Mouse (Mus musculus) embryonic facial prominence, embryonic 15.5 days (tissue): Measurements from ENCODE around the gene Zfp687. TPM values are rescaled to one million over a fixed set of nuclear protein-coding genes. Genes with fewer than 3 reads are reported as not detected.

Experiments
- ATAC-seq: fragments of 200-750 bp; cut with Nextera tagmentation; 2 replicates; pipeline ENCODE4 v1.8.0; 2017; ENCODE audit warnings: low read depth, moderate TSS enrichment; ENCODE audit not compliant: insufficient number of reproducible peaks, low FRiP score, low TSS enrichment
- H3K27ac ChIP-seq: fragments of 300-500 bp; sonication (generic); replicated peaks from 2 replicates; pipeline ENCODE4 v1.5.1; 2015; ENCODE audit warnings: mild to moderate bottlenecking, inconsistent platforms
- H3K27me3 ChIP-seq: fragments of 300-500 bp; sonication (generic); 2 replicates; pipeline ENCODE4 v1.6.1; 2015; ENCODE audit warnings: inconsistent platforms
- H3K36me3 ChIP-seq: fragments of 300-500 bp; sonication (generic); 2 replicates; pipeline ENCODE4 v1.6.1; 2015; ENCODE audit warnings: mild to moderate bottlenecking, inconsistent platforms
- H3K4me1 ChIP-seq: fragments of 300-500 bp; sonication (generic); 2 replicates; pipeline ENCODE4 v1.6.1; 2015; ENCODE audit warnings: inconsistent platforms
- H3K4me2 ChIP-seq: fragments of 300-500 bp; sonication (generic); replicated peaks from 2 replicates; pipeline ENCODE4 v1.6.1; 2015; ENCODE audit warnings: mild to moderate bottlenecking, inconsistent platforms
- H3K4me3 ChIP-seq: fragments of 300-500 bp; sonication (generic); replicated peaks from 2 replicates; pipeline ENCODE4 v1.5.1; 2015; ENCODE audit warnings: mild to moderate bottlenecking, inconsistent platforms
- H3K9ac ChIP-seq: fragments of 300-500 bp; sonication (generic); 2 replicates; pipeline ENCODE4 v1.6.1; 2015; ENCODE audit warnings: inconsistent platforms
- H3K9me3 ChIP-seq: fragments of 300-500 bp; sonication (generic); replicated peaks from 2 replicates; pipeline ENCODE4 v1.6.1; 2016; ENCODE audit warnings: inconsistent platforms
- WGBS: fragments of 180-500 bp; shearing (Covaris S2); methylation state at CpG from one replicate; pipeline ENCODE4 v1.1.7; 2015; 5-methylcytosine and 5-hydroxymethylcytosine counted together
- polyA plus RNA-seq: library from polyadenylated mRNA; unstranded; fragments of >200 nt; fragmentation: Nextera tagmentation; extraction: Ambion mirVana; gene quantifications from 2 replicates; pipeline ENCODE4 v1.2.1, GENCODE M21; 2015

Zfp687 gene
- polyA plus RNA-seq = 21.4 and 25.2 TPM in 2 replicates

- no peaks in the 10 kb centered on the region for H3K27me3 ChIP-seq
- peaks cover 21% of the 10 kb centered on the region for H3K36me3 ChIP-seq
- ATAC-seq = peak; percentile 99
- H3K4me1 ChIP-seq = peaks cover 25% of the 10 kb centered on the region
- peak within 1 kb of the TSS; percentile 96 for H3K27ac ChIP-seq
- no peaks in the 10 kb centered on the region for H3K9me3 ChIP-seq
- H3K4me2 ChIP-seq = peak within 1 kb of the TSS; percentile 68
- peak within 1 kb of the TSS; percentile 89 for H3K4me3 ChIP-seq
- H3K9ac ChIP-seq = peak within 1 kb of the TSS; percentile 69
- under 1% methylated on average over 36 of the region's 37 CpGs for WGBS
Observed at GRCm38 (mm10) chr3:95015337-95015872, at the start of gene Zfp687. Zfp687 (minus strand) TSS chr3:95015448.

DNA sequence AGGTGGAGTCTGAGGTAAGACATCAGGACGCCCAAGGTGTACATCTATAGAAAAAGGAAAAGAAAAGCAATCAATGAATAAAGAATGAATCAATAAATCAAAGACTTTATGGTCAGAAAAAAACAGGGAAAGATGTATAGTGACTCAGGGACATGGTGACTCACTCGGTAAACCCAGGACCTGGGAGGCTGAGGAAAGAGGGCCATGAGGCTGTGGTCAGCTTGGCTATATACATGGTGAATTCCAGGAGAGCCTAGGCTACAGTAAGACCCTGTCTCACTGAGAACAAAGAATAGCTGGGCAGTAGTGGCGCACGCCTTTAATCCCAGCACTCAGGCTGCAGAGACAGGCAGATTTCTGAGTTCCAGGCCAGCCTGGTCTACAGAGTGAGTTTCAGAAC lies 48.5 kb upstream of the Zfp687 start:
- no peak overlapping the region for H3K4me3 ChIP-seq
- H3K27me3 ChIP-seq = no peaks in the 10 kb centered on the region
- H3K36me3 ChIP-seq = peaks cover 90% of the 10 kb centered on the region
- H3K27ac ChIP-seq = no peak overlapping the region
- no peak for ATAC-seq
- H3K9me3 ChIP-seq = no peaks in the 10 kb centered on the region
- WGBS = 91% methylated on average over 4 of the region's 4 CpGs
- H3K9ac ChIP-seq = no peak overlapping the region
- no peaks in the 10 kb centered on the region for H3K4me1 ChIP-seq
- no peak overlapping the region for H3K4me2 ChIP-seq

- H3K36me3 ChIP-seq = peaks cover 48% of the 10 kb centered on the region
- no peak overlapping the region for H3K4me2 ChIP-seq
- no peak; the same call in 1 of the 2 replicates for ATAC-seq
- H3K27ac ChIP-seq = peak overlapping the region; percentile 48; the same call in 1 of the 2 replicates
- H3K4me1 ChIP-seq = peaks cover 11% of the 10 kb centered on the region
- H3K4me3 ChIP-seq = no peak overlapping the region
- H3K9me3 ChIP-seq = no peaks in the 10 kb centered on the region
- 50% methylated on average over 8 of the region's 8 CpGs for WGBS
- no peaks in the 10 kb centered on the region for H3K27me3 ChIP-seq
- no peak overlapping the region for H3K9ac ChIP-seq
Observed at GRCm38 (mm10) chr3:95058078-95058477, 42.8 kb upstream of the Zfp687 start.

DNA sequence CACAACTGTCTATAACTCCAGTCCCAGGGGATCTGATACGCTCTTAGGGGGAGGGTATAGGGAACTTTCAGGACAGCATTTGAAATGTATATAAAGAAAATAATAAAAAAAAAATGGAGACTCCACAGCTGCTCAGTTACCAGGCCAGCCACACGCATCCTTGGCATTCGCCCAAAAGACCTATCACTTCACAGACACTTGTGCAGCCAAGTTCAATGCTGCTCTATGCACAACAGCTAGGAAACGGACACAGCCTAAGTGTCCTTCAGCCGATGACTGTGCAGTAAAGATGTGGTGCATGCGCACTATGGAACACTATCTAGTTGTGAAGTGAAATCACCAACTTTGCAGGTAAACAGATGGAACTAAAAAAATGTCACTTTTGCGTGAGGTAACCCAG lies 41.0 kb upstream of the Zfp687 start:
- Histone ChIP-seq H3K27me3 (no peaks in the 10 kb centered on the region), H3K36me3 (peaks cover 32% of the 10 kb centered on the region), H3K27ac (no peak overlapping the region), H3K9me3 (no peaks in the 10 kb centered on the region), H3K4me3 (no peak overlapping the region), H3K4me2 (no peak overlapping the region), H3K9ac (no peak overlapping the region), H3K4me1 (peaks cover 11% of the 10 kb centered on the region)
- WGBS = 82% methylated on average over 7 of the region's 7 CpGs
- no peak for ATAC-seq

DNA sequence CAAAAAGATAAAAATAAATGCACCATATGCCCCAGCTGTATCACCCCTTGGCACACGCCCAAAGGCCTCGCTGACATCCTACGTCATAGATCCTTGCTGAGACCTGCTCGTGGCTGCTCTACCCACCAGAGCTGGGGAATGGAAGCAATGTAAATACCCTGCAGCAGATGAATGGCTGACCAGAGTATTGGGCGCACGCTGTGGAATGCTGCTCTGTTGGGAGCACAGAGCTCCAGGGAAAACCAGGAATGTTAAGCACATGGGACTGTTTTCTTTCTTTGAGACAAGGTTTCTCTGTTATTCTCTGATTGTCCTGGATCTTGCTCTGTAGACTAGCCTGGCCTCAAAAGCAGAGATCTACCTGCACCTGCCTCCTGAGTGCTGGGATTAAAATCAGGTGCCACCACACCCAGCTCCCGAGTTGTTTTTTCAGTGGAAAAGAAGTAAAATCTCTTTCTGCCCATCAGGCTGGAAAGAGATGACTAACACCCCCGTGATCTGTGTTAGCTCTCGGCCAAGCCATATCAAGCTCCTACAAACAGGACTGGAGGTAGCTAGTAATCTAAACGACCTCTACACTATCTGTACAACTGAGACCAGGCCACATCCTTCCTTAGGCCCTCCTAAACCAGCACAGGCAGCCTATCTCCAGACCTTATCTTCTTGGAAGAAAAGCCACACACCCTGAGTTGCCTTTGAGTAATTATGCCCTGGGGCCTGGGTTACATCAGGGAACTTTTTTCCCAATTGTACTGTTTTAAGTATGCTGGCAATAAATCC lies 39.4 kb upstream of the Zfp687 start:
- 0 out of 2 replicates have a peak, but pooled peaks have one; percentile 53 for ATAC-seq
- no peak overlapping the region for H3K9ac ChIP-seq
- peak overlapping the region; percentile 61; the same call in 1 of the 2 replicates for H3K27ac ChIP-seq
- no peaks in the 10 kb centered on the region for H3K9me3 ChIP-seq
- H3K27me3 ChIP-seq = no peaks in the 10 kb centered on the region
- H3K4me1 ChIP-seq = peaks cover 11% of the 10 kb centered on the region
- 24% methylated on average over 10 of the region's 10 CpGs for WGBS
- H3K4me2 ChIP-seq = no peak overlapping the region
- peaks cover 16% of the 10 kb centered on the region for H3K36me3 ChIP-seq
- no peak overlapping the region for H3K4me3 ChIP-seq

GRCm38 (mm10) chr3:95053701-95054100 lies 38.5 kb upstream of the Zfp687 start:
- WGBS = 43% methylated on average over 3 of the region's 3 CpGs
- Histone ChIP-seq H3K9me3 (no peaks in the 10 kb centered on the region), H3K4me2 (no peak overlapping the region), H3K27ac (no peak overlapping the region), H3K9ac (no peak overlapping the region), H3K27me3 (no peaks in the 10 kb centered on the region), H3K4me1 (peaks cover 11% of the 10 kb centered on the region), H3K36me3 (peaks cover 6% of the 10 kb centered on the region; the same call in 1 of the 2 replicates), H3K4me3 (no peak overlapping the region)
- ATAC-seq = no peak

GRCm38 (mm10) chr3:95052959-95053358 lies 37.7 kb upstream of the Zfp687 start:
- Histone ChIP-seq H3K4me3 (no peak overlapping the region), H3K36me3 (0 out of 2 replicates have a peak, but pooled peaks cover under 1% of the 10 kb centered on the region), H3K4me1 (peaks cover 11% of the 10 kb centered on the region), H3K27me3 (no peaks in the 10 kb centered on the region), H3K4me2 (no peak overlapping the region), H3K9me3 (no peaks in the 10 kb centered on the region), H3K9ac (no peak overlapping the region), H3K27ac (no peak overlapping the region)
- peak; percentile 30; the same call in 1 of the 2 replicates for ATAC-seq
- 53% methylated on average over 1 of the region's 1 CpGs for WGBS

- Histone ChIP-seq H3K9ac (no peak overlapping the region), H3K9me3 (no peaks in the 10 kb centered on the region)
- 61% methylated on average over 3 of the region's 3 CpGs for WGBS
Observed at GRCm38 (mm10) chr3:95047914-95048313, 32.7 kb upstream of the Zfp687 start.

GRCm38 (mm10) chr3:95046462-95047057 lies 31.3 kb upstream of the Zfp687 start:
- Histone ChIP-seq H3K27ac (no peak overlapping the region), H3K4me2 (no peak overlapping the region), H3K36me3 (no peaks in the 10 kb centered on the region), H3K4me3 (no peak overlapping the region), H3K9ac (no peak overlapping the region), H3K27me3 (no peaks in the 10 kb centered on the region), H3K4me1 (peaks cover 5% of the 10 kb centered on the region), H3K9me3 (no peaks in the 10 kb centered on the region)
- 86% methylated on average over 11 of the region's 11 CpGs for whole genome bisulfite sequencing
- no peak for ATAC-seq

More at GRCm38 (mm10) chr3:95047914-95048313, 32.7 kb upstream of the Zfp687 start:
- no peaks in the 10 kb centered on the region for H3K27me3 ChIP-seq
- H3K27ac ChIP-seq = no peak overlapping the region
- no peak overlapping the region for H3K4me2 ChIP-seq
- no peak for ATAC-seq
- 0 out of 2 replicates have a peak, but pooled peaks cover under 1% of the 10 kb centered on the region for H3K4me1 ChIP-seq
- no peak overlapping the region for H3K4me3 ChIP-seq
- H3K36me3 ChIP-seq = no peaks in the 10 kb centered on the region

DNA sequence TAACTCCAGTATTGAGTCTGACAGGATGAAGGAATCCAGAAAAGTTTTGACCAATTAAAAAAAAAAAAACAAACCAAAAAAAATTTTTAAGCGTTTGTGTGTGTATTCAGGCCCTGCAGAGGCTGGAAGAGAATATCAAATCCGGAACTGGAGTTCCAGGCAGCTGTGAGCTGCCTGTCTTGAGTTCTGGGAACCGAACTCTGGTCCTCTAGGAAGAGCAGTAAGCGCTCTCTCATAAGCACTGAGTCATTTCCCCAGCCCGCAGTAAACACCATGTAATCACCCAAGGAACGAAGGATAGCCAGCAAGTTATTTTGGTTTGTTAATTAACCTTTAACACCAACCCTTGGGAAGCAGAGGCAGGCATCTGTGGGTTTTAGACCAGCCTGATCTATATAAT lies 28.0 kb upstream of the Zfp687 start:
- no peaks in the 10 kb centered on the region for H3K27me3 ChIP-seq
- H3K36me3 ChIP-seq = no peaks in the 10 kb centered on the region
- no peak overlapping the region for H3K4me2 ChIP-seq
- ATAC-seq = no peak
- no peaks in the 10 kb centered on the region for H3K9me3 ChIP-seq
- H3K9ac ChIP-seq = no peak overlapping the region
- no peak overlapping the region for H3K4me3 ChIP-seq
- WGBS = 57% methylated on average over 6 of the region's 6 CpGs
- H3K27ac ChIP-seq = no peak overlapping the region
- peaks cover 8% of the 10 kb centered on the region for H3K4me1 ChIP-seq

DNA sequence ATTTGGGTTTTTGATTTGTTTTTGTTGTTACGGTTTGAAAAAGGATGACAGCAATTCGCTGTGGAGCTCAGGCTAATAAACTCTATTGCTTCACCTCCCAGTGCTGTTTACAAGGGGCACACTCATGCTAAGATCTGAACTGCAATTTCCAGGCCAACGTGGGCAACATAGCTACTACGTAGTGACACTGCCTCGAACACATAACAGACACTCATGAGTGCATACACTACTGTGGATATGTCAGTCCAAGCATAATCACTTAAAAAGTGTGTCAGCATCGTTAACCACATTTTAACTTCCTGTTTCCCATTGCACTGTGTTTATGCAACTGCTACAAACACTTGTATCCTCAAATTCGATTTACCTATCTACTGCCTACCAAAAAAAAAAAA lies 27.6 kb upstream of the Zfp687 start:
- peak overlapping the region; percentile 54 for H3K4me2 ChIP-seq
- no peaks in the 10 kb centered on the region for H3K9me3 ChIP-seq
- WGBS = 24% methylated on average over 7 of the region's 7 CpGs
- peak overlapping the region; percentile 96 for H3K4me3 ChIP-seq
- peak overlapping the region; percentile 73 for H3K27ac ChIP-seq
- peaks cover 8% of the 10 kb centered on the region for H3K4me1 ChIP-seq
- peak overlapping the region; percentile 26; the same call in 1 of the 2 replicates for H3K9ac ChIP-seq
- H3K36me3 ChIP-seq = peaks cover 3% of the 10 kb centered on the region; the same call in 1 of the 2 replicates
- 0 out of 2 replicates have a peak, but pooled peaks have one; percentile 26 for ATAC-seq
- no peaks in the 10 kb centered on the region for H3K27me3 ChIP-seq
